Mouse (Mus musculus) liver, adult 2 months (tissue): ENCODE data around the gene Snx3. TPM values are rescaled to one million over a fixed set of nuclear protein-coding genes. Genes with fewer than 3 reads are reported as not detected.
A peak's percentile ranks its signal among the peaks of the same experiment; 100 is the strongest.

Experiments
- DNase-seq: peaks from one replicate; pipeline ENCODE4 v3.0.0-alpha.2; 2011; ENCODE audit warnings: low read depth, low spot score; ENCODE audit errors: extremely low read depth
- H3K27ac ChIP-seq: fragments of 200-500 bp; replicated peaks from 2 replicates; pipeline ENCODE4 v1.5.1; 2012; ENCODE audit warnings: low read depth, mild to moderate bottlenecking, control low read depth, inconsistent platforms, low read length; ENCODE audit not compliant: insufficient read depth
- H3K27me3 ChIP-seq: fragments of 200-500 bp; 2 replicates; pipeline ENCODE4 v1.6.1; 2012; ENCODE audit warnings: mild to moderate bottlenecking, moderate library complexity, low read length, inconsistent platforms; ENCODE audit not compliant: control insufficient read depth, insufficient read depth
- H3K36me3 ChIP-seq: fragments of 200-500 bp; 2 replicates; pipeline ENCODE4 v1.6.1; 2012; ENCODE audit warnings: low read length, inconsistent platforms; ENCODE audit not compliant: control insufficient read depth, insufficient read depth
- H3K4me1 ChIP-seq: fragments of 200-500 bp; 2 replicates; pipeline ENCODE4 v1.6.1; 2011; ENCODE audit warnings: low read length; ENCODE audit not compliant: control insufficient read depth, insufficient read depth
- H3K4me3 ChIP-seq: fragments of 200-500 bp; 2 replicates; pipeline ENCODE4 v1.5.1; 2011; ENCODE audit warnings: low read depth, mild to moderate bottlenecking, control low read depth, low read length, moderate library complexity; ENCODE audit not compliant: insufficient read depth
- H3K79me2 ChIP-seq: fragments of 200-500 bp; 2 replicates; pipeline ENCODE4 v1.6.1; 2012; ENCODE audit warnings: inconsistent platforms, mild to moderate bottlenecking, low read length, moderate library complexity; ENCODE audit not compliant: control insufficient read depth, insufficient read depth
- H3K9ac ChIP-seq: fragments of 200-500 bp; 2 replicates; pipeline ENCODE4 v1.6.1; 2012; ENCODE audit warnings: low read depth, mild to moderate bottlenecking, control low read depth, inconsistent platforms, low read length
- CTCF ChIP-seq: fragments of 200-500 bp; IDR thresholded peaks from 2 replicates; pipeline ENCODE4 v1.5.1; 2011; ENCODE audit warnings: low read depth, low read length, control low read depth
- POLR2A ChIP-seq: fragments of 200-500 bp; IDR thresholded peaks from 2 replicates; pipeline ENCODE4 v1.6.1; 2011; ENCODE audit warnings: low read length, control low read depth; ENCODE audit not compliant: insufficient read depth; ENCODE audit errors: extremely low read depth
- WGBS: fragments of 180-500 bp; shearing (Covaris S2); methylation state at CpG from one replicate; pipeline ENCODE4 v1.1.7; 2018; 5-methylcytosine and 5-hydroxymethylcytosine counted together
- polyA plus RNA-seq: library from polyadenylated mRNA; depleted of rRNA; stranded (reverse); fragments of >200 nt; gene quantifications from 2 replicates; pipeline ENCODE4 v1.2.3, GENCODE M21; 2012
- total RNA-seq: library from RNA; depleted of rRNA; stranded (reverse); fragments of >200 nt; gene quantifications from 2 replicates; pipeline ENCODE4 v1.2.3, GENCODE M21; 2014

The Snx3 gene
- total and polyA plus RNA-seq, 2 experiments: 26.9 to 146 TPM

GRCm38 (mm10) chr10:42546507-42546906 is 44.7 kb downstream of the Snx3 start:
- no peaks in the 10 kb centered on the region for H3K4me1 ChIP-seq
- no peak overlapping the region for H3K9ac ChIP-seq
- H3K27ac ChIP-seq: no peak overlapping the region
- H3K36me3 ChIP-seq: no peaks in the 10 kb centered on the region
- no peaks in the 10 kb centered on the region for H3K27me3 ChIP-seq
- TF ChIP-seq CTCF (no peak), POLR2A (no peak)
- H3K4me3 ChIP-seq: no peak overlapping the region
- WGBS: 93% methylated on average over 3 of the region's 3 CpGs
- no peaks in the 10 kb centered on the region for H3K79me2 ChIP-seq
- no peak for DNase-seq

DNA sequence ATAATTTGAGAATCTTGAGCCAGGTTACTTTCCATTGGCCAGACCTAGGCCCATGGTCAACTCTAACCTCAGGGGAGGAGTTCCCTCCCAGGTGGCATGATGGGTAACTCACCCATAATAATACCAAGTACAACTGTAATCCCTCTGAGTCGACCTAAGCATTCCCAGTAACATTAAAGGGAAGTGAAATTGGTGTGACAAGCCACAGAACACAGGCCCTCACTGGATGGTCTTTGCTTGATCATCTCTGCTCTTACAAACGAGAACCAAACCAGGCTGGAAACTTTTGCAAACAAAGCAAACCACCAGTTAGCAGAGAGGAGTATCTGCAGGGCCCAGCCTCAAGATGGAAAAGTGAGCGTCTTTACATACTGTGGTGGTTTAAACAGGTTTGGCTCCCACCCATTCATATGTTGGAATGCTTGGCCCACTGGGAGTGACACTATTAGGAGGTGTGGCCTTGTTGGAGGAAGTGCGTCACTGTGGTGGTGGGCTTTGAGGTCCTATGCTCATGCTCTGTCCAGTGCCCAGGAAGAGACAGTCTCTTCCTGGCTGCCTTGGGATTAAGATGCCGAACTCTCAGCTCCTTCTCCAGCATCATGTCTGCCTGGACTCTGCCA is 57.9 kb downstream of the Snx3 start:
- no peak for DNase-seq
- H3K9ac ChIP-seq: no peak overlapping the region
- H3K4me1 ChIP-seq: no peaks in the 10 kb centered on the region
- TF ChIP-seq CTCF: no peak
- no peak for TF ChIP-seq POLR2A
- 71% methylated on average over 5 of the region's 5 CpGs for WGBS
- H3K79me2 ChIP-seq: no peaks in the 10 kb centered on the region
- H3K27ac ChIP-seq: no peak overlapping the region
- no peaks in the 10 kb centered on the region for H3K36me3 ChIP-seq
- peaks cover 2% of the 10 kb centered on the region; the same call in 1 of the 2 replicates for H3K27me3 ChIP-seq
- no peak overlapping the region for H3K4me3 ChIP-seq

DNA sequence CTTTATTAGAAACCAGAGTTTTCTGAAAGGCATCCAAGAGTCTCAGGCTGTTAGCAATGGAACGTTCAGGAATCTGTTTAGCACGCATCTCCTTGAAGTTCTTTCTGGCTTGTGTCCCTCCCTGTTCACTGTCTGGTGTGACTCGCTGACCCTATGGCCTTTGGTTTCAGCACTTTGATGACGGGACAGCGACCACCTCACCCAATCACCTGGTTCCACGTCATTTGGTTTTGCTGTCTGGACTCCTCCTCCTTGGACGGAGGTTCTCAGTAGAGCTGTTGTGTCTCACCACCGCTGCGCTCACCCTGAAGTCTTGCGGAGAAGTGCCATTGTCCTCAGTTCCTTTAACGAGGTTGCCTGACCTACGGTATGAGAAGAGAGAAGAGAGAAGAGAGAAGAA is 60.4 kb downstream of the Snx3 start:
- no peak overlapping the region for H3K9ac ChIP-seq
- DNase-seq: peak; percentile 8
- H3K4me1 ChIP-seq: no peaks in the 10 kb centered on the region
- no peaks in the 10 kb centered on the region for H3K79me2 ChIP-seq
- H3K36me3 ChIP-seq: no peaks in the 10 kb centered on the region
- WGBS: 6% methylated on average over 12 of the region's 12 CpGs
- H3K27ac ChIP-seq: no peak overlapping the region
- peaks cover 11% of the 10 kb centered on the region for H3K27me3 ChIP-seq
- TF ChIP-seq POLR2A (no peak), CTCF (no peak)
- H3K4me3 ChIP-seq: no peak overlapping the region

DNA sequence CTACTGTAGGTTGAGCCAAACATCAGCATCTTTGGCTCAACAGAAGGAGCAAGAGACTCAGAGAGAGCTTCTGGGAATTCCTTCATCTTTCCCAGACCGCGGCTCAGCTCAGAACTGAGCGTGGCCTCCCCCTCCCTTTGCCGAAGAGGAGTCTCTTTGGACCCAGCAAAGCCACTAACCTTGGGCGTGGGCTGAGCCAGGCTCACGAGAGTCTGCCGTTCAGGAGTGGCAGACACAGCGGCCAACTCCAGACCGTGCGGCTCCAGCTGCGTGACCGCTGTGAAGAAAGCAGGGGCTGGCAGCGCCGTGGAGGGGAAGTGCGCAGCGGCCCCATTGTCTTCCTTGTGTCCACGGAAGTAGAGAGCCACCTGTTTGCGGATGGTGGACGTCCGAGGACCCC is 70.7 kb downstream of the Snx3 start:
- Histone ChIP-seq H3K79me2 (no peaks in the 10 kb centered on the region), H3K4me3 (no peak overlapping the region), H3K36me3 (no peaks in the 10 kb centered on the region), H3K27ac (no peak overlapping the region), H3K27me3 (peaks cover 28% of the 10 kb centered on the region), H3K9ac (no peak overlapping the region), H3K4me1 (no peaks in the 10 kb centered on the region)
- TF ChIP-seq CTCF (no peak), POLR2A (no peak)
- 3% methylated on average over 20 of the region's 20 CpGs for WGBS
- no peak for DNase-seq

- no peak for TF ChIP-seq CTCF
- TF ChIP-seq POLR2A: no peak
- no peaks in the 10 kb centered on the region for H3K79me2 ChIP-seq
- no peak overlapping the region for H3K4me3 ChIP-seq
- DNase-seq: no peak
- H3K36me3 ChIP-seq: no peaks in the 10 kb centered on the region
- peaks cover 30% of the 10 kb centered on the region for H3K27me3 ChIP-seq
- H3K4me1 ChIP-seq: no peaks in the 10 kb centered on the region
- 4% methylated on average over 15 of the region's 15 CpGs for WGBS
- H3K27ac ChIP-seq: no peak overlapping the region
- H3K9ac ChIP-seq: no peak overlapping the region
Measured at GRCm38 (mm10) chr10:42572971-42573370, 71.1 kb downstream of the Snx3 start.

DNA sequence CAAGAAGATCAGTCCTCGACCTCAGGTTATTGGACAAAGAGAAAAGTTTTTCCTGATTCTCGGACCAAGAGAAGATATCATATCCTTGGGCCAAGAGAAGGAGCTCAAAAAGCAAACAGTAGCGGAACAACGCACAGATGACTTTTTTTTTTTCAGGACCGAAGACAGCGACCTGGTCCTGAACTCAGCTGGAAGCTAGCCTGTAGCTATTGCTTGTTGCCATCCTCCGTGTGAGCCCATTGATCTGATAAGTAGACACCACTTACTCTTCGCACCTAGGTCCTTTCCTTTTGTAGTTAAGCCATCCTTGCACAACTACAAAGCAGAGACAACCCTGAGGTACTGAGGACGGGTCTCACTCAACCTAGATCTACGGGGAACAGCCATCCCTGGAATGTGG is 72.8 kb downstream of the Snx3 start:
- no peak overlapping the region for H3K27ac ChIP-seq
- no peak overlapping the region for H3K9ac ChIP-seq
- 4% methylated on average over 10 of the region's 10 CpGs for WGBS
- no peaks in the 10 kb centered on the region for H3K4me1 ChIP-seq
- H3K36me3 ChIP-seq: no peaks in the 10 kb centered on the region
- H3K79me2 ChIP-seq: no peaks in the 10 kb centered on the region
- no peak overlapping the region for H3K4me3 ChIP-seq
- TF ChIP-seq POLR2A: no peak
- TF ChIP-seq CTCF: no peak
- DNase-seq: no peak
- peaks cover 41% of the 10 kb centered on the region for H3K27me3 ChIP-seq
